Mouse (Mus musculus): ENCODE measurements around the gene Pum2. TPM values are rescaled to one million over a fixed set of nuclear protein-coding genes. Genes with fewer than 3 reads are reported as not detected.

Gene Pum2
- total and polyA plus RNA-seq, 3 experiments = 62.9 to 140 (median 87.8) TPM

DNA sequence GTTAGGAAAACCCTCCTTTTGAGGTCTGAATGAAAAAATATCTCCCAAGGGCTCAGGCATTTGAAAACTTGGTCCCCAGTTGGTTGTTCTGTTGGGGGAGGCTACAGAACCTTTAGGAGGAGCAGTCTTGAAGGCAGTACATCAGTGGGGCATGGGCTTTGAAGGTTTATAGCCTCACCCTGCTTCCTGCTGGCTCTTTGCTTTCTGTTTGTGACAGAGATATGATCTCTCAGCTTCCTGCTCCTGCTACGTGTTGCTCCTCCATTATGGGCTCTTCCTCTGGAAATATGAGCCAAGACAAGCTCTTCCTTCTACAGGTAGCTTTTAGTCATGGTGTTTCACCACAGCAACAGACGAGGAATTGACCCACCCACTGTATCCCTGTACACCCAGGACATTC lies 11.8 kb upstream of the Pum2 start:
- TF ChIP-seq MEF2A (IDR thresholded peaks at IDR 0.05; ENCODE audit: extremely low read depth, insufficient replicate concordance, low read depth, low read length, poor library complexity, severe bottlenecking) = no peak
- TF ChIP-seq ELF1 (IDR thresholded peaks at IDR 0.05; ENCODE audit: low read depth, low read length) = 0 out of 2 replicates have a peak, but pooled peaks have one; percentile 23
- no peak for TF ChIP-seq ZC3H11A (IDR thresholded peaks at IDR 0.05; ENCODE audit: low read depth, low read length)
- TF ChIP-seq MYB (IDR thresholded peaks at IDR 0.05; ENCODE audit: low read depth, low read length) = no peak
- peak; percentile 45 for TF ChIP-seq GATA1 (IDR thresholded peaks at IDR 0.05; ENCODE audit: low read depth, low read length)
- 0 out of 2 replicates have a peak, but pooled peaks have one; percentile 15 for TF ChIP-seq NELFE (IDR thresholded peaks at IDR 0.05; ENCODE audit: low read depth, low read length)
- H3K36me3 ChIP-seq (ENCODE audit: control insufficient read depth in 1 of 2, insufficient read depth in 2 of 2, low read length in 2 of 2) = peaks cover 0 to 6% of the 10 kb centered on the region in 2 experiments; a peak in 2 of 4 replicates
- H3K27ac ChIP-seq (ENCODE audit: control insufficient read depth, low read depth, low read length) = no peak overlapping the region
- no peaks in the 10 kb centered on the region for H3K27me3 ChIP-seq (ENCODE audit: control insufficient read depth in 1 of 2, insufficient read depth in 2 of 2, low read length in 2 of 2)
- peak overlapping the region; percentile 23; the same call in 1 of the 2 replicates for H3K9ac ChIP-seq (ENCODE audit: control insufficient read depth, low read depth, low read length, poor library complexity, severe bottlenecking)
- H3K79me2 ChIP-seq (ENCODE audit: control insufficient read depth, insufficient read depth, low read length, poor library complexity) = no peaks in the 10 kb centered on the region
- H3K9me3 ChIP-seq (replicated peaks; ENCODE audit: insufficient read depth, low read length) = no peaks in the 10 kb centered on the region
- H3K4me3 ChIP-seq (ENCODE audit: control insufficient read depth in 1 of 2, insufficient read depth in 1 of 2, low read depth in 2 of 2, low read length in 2 of 2) = peak overlapping the region; percentile 9 to 13; a peak in 1 of 4 replicates
- DNase-seq (ENCODE audit: low read depth, low spot score) = peak; percentile 42
- peaks cover 3 to 7% of the 10 kb centered on the region in 2 experiments; a peak in 3 of 4 replicates for H3K4me1 ChIP-seq (ENCODE audit: control insufficient read depth in 1 of 2, insufficient read depth in 2 of 2, low read length in 2 of 2)

DNA sequence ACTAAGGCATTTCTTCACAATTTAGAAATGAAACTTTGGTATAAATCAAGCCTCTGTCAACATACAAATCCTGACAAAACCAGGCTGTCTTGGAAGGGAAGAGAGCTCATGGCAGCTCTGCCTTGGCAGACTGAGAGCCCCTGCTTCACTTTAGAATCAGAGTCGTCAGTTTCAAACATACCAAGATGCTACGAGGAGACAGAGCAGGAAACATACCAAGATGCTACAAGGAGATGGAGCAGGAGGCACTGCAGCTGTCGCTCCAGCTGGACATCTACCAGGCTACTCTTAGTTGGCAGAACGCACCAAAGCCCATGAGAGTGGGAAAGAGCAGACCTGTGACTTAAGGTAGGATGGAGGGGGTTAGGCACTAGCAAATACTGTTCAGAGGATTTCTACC lies 11.2 kb upstream of the Pum2 start:
- DNase-seq (ENCODE audit: low read depth, low spot score) = no peak
- Histone ChIP-seq H3K79me2 (ENCODE audit: control insufficient read depth, insufficient read depth, low read length, poor library complexity) (no peaks in the 10 kb centered on the region), H3K36me3 (ENCODE audit: control insufficient read depth in 1 of 2, insufficient read depth in 2 of 2, low read length in 2 of 2) (peaks cover 0 to 6% of the 10 kb centered on the region in 2 experiments; a peak in 2 of 4 replicates), H3K4me3 (ENCODE audit: control insufficient read depth in 1 of 2, insufficient read depth in 1 of 2, low read depth in 2 of 2, low read length in 2 of 2) (no peak overlapping the region), H3K27ac (ENCODE audit: control insufficient read depth, low read depth, low read length) (no peak overlapping the region), H3K9ac (ENCODE audit: control insufficient read depth, low read depth, low read length, poor library complexity, severe bottlenecking) (no peak overlapping the region), H3K9me3 (replicated peaks; ENCODE audit: insufficient read depth, low read length) (no peaks in the 10 kb centered on the region), H3K27me3 (ENCODE audit: control insufficient read depth in 1 of 2, insufficient read depth in 2 of 2, low read length in 2 of 2) (no peaks in the 10 kb centered on the region), H3K4me1 (ENCODE audit: control insufficient read depth in 1 of 2, insufficient read depth in 2 of 2, low read length in 2 of 2) (peaks cover 3 to 7% of the 10 kb centered on the region in 2 experiments; a peak in 3 of 4 replicates)
- no peak for TF ChIP-seq UBTF (IDR thresholded peaks at IDR 0.05; ENCODE audit: borderline replicate concordance, insufficient read depth, low read depth, low read length)
- TF ChIP-seq MAX (IDR thresholded peaks at IDR 0.05; ENCODE audit: low read length) = no peak
- no peak for TF ChIP-seq MAFK (IDR thresholded peaks at IDR 0.05; ENCODE audit: borderline replicate concordance, low read depth, low read length)
- TF ChIP-seq E2F4 (IDR thresholded peaks at IDR 0.05; ENCODE audit: borderline replicate concordance, low read depth, low read length) = no peak
- no peak for TF ChIP-seq MEF2A (IDR thresholded peaks at IDR 0.05; ENCODE audit: extremely low read depth, insufficient replicate concordance, low read depth, low read length, poor library complexity, severe bottlenecking)

DNA sequence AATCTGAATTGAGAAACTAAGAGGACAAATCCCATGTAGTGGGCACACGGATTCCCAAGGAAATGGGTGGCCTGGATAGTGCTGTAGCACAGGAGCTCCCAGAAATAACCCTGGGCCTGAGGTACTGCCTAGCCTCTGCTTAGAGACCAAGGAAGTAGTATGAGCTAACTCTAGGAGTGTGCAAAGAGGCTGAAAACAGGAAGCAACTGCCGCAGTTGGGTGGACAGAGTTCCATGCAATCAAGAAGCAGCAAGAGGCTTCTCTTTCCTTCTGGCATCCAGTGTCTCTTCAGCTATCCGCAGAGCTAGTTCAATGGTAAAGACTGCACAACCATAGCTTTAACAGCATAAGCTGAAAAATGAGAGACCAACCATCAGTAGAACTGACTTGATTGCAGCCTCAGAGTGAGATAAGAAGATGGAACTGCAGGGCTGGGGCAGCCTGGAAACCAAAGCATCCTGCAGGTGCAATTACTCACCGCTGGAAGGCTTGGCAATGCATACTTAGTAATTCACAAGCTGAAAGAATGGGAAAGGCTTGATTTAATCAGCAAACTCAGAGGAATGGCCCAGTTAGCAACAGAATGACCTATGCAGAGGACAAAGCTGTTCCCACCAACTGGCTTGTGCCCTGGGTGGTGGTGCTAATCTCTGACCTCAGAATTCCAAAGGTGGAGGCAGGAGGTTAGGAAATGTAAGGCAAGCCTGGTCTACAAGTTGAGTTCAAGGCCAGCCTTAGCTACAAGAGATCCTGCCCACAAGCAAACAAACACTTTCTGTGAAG lies 6.3 kb upstream of the Pum2 start:
- TF ChIP-seq TAL1 (IDR thresholded peaks at IDR 0.05; ENCODE audit: low read length) (0 out of 2 replicates have a peak, but pooled peaks have one; percentile 7), MEF2A (IDR thresholded peaks at IDR 0.05; ENCODE audit: extremely low read depth, insufficient replicate concordance, low read depth, low read length, poor library complexity, severe bottlenecking) (no peak)
- H3K27ac ChIP-seq (ENCODE audit: control insufficient read depth, low read depth, low read length) = no peak overlapping the region

More for the DNA sequence above, 6.3 kb upstream of the Pum2 start:
- peak; percentile 76 for DNase-seq (ENCODE audit: low read depth, low spot score)
- H3K27me3 ChIP-seq (ENCODE audit: control insufficient read depth in 1 of 2, insufficient read depth in 2 of 2, low read length in 2 of 2) = no peaks in the 10 kb centered on the region
- H3K4me3 ChIP-seq (ENCODE audit: control insufficient read depth in 1 of 2, insufficient read depth in 1 of 2, low read depth in 2 of 2, low read length in 2 of 2) = no peak overlapping the region
- 0 out of 4 replicates have a peak, but pooled peaks cover 0 to 2% of the 10 kb centered on the region in 2 experiments for H3K36me3 ChIP-seq (ENCODE audit: control insufficient read depth in 1 of 2, insufficient read depth in 2 of 2, low read length in 2 of 2)
- H3K9ac ChIP-seq (ENCODE audit: control insufficient read depth, low read depth, low read length, poor library complexity, severe bottlenecking) = no peak overlapping the region
- H3K9me3 ChIP-seq (replicated peaks; ENCODE audit: insufficient read depth, low read length) = no peaks in the 10 kb centered on the region
- H3K79me2 ChIP-seq (ENCODE audit: control insufficient read depth, insufficient read depth, low read length, poor library complexity) = no peaks in the 10 kb centered on the region
- peaks cover 0 to 5% of the 10 kb centered on the region in 2 experiments; a peak in 1 of 4 replicates for H3K4me1 ChIP-seq (ENCODE audit: control insufficient read depth in 1 of 2, insufficient read depth in 2 of 2, low read length in 2 of 2)

Data from MEL (cell line).